Mouse (Mus musculus) bone marrow, adult 2 months (tissue): ENCODE results near the gene Tulp4.

Experiments used
- CTCF ChIP-seq: fragments of 200-500 bp; IDR thresholded peaks from 2 replicates; pipeline ENCODE4 v1.5.1; 2011; ENCODE audit warnings: low read length, control low read depth; ENCODE audit not compliant: control insufficient read depth, insufficient read depth
- POLR2A ChIP-seq: fragments of 200-500 bp; IDR thresholded peaks from 2 replicates; pipeline ENCODE4 v1.6.1; 2011; ENCODE audit warnings: low read depth, mild to moderate bottlenecking, control low read depth, low read length, borderline replicate concordance; ENCODE audit not compliant: control insufficient read depth

DNA sequence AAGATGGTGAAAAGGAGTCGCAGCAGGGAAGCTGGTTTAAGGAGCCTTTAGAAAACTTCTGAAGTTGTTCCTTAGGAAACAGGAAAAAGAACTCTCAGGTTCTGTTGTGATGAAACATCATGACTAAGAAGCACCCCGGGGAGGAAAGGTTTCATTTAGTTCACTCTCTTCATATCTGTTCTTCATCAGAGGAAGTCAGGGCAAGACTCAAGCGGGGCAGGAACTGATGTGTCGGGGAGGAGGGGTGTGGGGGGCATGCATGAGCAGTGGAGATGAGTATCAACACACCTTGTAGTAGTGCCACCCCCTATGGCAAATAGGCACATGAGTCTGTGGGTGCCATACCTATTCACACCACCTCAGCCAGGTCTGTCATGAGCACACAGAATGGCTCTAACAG lies 47.3 kb downstream of the Tulp4 start:
- TF ChIP-seq CTCF (no peak), POLR2A (no peak)
